Mouse (Mus musculus) liver (tissue): ENCODE measurements around the gene Clint1.
A peak's percentile ranks its signal among the peaks of the same experiment; 100 is the strongest.

ENCODE experiments used
- DNase-seq: peaks from one replicate; pipeline ENCODE4 v3.0.0-alpha.2; 2020; ENCODE audit warnings: mixed read lengths

Clint1 gene

DNA sequence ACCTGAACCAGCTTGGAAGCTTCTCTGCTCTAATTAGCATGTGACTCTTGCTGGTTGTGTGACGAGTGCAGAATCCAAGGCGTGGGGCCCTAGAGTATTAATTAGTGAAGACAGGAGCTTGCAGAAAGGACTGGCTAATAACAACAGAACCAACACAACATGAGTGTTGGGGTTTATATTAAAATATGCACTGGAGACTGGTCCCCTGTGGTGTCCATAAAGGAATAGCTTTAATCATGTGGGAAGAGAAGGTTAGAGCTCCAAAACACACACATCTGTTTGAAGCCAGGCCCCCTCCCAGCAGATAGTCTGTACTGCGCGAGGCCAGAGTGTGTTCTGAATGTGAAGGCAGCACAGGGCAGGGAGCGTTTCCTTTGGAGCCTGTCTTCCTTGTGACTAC lies 34.7 kb downstream of the Clint1 start:
- no peak for DNase-seq

DNA sequence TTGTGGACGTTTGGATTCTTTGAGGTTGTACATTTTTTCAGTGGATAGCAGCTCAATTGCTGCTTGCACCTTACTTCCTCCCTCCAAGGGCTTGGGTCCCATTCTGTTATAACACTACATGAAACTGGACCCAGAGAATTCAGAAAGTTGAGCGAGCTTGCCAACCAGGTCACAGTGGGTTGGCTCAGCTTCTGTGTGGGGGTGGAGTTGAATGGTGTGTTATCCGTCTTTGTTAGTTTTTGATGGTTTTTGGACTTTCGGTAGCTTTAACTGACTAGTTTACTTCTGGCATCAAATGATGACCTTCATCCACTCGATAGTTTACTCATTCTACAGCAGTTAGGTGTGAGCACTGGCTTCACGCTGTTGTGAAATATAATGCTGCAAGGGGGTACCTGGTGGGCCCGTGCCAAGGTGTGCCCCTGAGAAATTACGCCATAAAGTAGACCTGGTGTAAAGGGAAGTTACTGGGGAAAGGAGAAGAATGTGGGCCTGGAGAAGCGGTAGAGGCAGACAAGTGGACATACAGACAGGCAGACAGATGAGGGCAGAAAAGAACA lies 36.7 kb downstream of the Clint1 start:
- no peak for DNase-seq

DNA sequence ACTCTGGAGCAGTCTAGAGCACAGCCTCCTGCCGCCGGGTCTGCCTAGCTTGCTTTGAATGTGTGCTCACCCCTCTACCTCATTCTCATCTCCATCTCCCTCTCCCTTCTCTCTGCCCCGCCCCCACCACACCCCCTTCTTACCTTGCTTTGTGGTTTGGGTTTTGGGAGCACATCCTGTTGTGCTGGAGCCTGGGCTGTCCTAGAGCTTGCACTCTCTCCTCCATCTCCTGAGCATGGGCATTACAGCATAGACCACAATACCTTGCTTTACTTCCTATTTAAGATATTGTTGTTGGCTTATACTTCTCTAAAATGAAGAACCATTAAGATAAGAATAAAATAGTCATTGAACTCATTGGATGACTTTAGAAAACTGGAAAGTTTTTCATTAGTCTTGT lies 38.1 kb downstream of the Clint1 start:
- no peak for DNase-seq

DNA sequence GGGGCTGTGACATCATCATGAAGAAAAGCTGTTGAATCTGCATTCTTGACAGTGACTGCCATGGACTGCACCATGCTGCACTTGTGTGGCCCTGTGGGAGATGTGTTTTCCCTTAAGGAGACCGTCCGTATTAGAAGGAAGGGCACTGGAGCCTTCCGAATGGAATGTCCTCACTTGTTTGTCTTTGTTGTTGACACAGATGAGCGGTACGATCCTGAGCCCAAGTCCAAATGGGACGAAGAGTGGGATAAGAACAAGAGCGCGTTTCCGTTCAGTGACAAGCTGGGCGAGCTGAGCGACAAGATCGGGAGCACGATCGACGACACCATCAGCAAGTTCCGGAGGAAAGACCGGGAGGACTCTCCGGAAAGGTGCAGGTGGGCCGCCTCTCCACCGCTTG lies 38.6 kb downstream of the Clint1 start:
- DNase-seq, result no peak

DNA sequence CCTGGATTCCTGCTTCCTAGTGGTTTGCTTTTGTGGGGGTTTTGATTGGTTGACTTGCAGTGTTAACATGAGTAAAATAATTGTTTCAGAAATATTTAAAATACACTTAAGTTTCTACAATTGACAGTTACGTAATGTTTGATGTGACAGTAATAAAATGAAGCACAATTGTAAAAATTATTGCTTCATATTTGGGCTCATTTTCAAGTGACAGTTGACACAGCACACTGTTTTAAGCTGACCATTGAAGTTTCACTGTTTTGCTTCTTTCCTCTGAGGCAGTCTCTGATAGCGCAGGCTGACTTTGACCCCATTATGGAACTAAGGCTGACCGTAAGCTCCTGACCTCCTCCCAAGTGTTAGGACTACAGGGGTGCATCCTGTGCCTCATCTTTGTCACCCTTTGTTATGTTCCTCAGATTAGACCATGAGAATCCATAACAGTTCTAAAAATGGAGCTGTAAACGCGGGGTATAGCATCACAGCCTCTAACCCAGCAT lies 41.1 kb downstream of the Clint1 start:
- no peak for DNase-seq

DNA sequence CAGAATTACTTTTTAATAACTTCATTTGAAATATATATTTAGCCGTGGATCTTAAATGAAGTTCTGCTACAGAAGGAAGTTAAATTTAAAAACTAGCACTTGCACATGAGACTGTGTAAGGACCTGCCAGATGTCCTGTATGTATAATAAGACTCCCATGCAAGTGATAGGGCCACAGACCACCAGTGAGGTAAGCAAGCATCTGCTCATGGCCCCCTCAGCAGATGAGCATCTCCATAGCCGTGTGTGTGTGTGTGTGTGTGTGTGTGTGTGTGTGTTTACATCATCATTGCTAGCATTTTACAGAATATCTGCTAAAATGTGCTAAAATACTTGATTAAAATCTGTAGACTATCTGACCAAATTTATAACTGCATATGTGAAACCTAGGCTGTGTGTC lies 45.5 kb downstream of the Clint1 start:
- no peak for DNase-seq

DNA sequence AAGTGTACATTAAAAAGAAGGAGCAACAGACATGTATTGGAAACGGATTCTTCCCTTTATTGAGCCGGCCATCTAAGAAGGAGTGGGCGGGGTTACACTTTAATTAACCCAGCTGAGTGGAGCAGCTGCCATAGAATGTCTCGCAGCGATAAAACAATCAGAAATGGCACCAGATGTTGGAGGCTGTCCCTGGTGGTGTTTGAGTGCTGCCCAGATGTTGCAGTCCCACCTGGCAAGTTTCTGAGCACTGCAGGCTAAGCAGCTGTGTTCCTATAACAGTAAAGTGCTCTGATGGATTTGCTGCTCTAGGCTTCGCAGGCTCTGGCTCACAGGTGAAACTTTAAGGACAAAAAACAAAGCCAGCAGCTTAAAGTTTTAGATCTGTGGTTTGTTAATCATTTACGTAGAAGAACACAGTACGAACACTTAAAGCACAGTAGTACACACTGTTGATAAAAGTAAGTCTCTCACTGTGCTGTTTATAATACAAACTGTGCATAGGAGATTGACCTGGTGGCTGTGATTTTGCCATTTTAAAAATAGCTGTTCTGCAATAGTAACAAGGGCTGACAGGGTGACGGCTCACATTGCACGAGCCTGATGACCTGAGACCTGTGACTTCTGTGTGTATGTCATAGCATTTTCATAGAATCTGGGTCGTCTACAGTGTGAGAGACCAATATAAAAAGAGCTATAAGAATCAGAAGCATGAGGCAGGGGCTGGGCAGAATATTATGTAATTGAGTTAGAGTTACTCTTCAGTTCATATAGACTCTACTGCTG lies 48.6 kb downstream of the Clint1 start:
- no peak for DNase-seq

DNA sequence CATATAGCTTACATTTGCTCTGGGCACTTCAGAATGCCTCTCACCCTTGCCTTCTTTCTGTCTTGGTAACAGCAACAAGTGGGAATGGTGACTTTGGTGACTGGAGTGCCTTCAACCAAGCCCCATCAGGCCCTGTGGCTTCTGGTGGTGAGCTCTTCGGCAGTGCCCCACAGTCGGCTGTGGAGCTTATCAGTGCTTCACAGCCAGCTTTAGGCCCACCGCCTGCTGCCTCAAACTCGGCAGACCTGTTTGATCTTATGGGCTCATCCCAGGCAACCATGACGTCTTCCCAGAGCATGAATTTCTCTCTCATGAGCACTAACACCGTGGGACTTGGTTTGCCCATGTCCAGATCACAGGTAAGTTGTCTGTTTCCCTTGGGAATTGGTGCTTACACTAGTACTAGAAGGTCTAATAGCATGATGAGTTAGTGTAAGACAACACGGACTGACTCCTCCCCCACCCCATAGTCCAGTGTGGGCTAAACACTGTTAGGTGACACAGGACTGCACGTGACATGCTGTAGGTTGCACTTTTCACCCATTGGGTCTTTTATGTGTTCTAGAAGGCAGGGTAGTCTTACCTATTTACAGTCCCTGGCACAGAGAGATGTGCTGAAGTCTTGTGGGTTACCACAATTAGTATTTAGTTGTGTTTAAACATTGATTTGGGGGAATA lies 54.4 kb downstream of the Clint1 start:
- DNase-seq, result peak; percentile 79

DNA sequence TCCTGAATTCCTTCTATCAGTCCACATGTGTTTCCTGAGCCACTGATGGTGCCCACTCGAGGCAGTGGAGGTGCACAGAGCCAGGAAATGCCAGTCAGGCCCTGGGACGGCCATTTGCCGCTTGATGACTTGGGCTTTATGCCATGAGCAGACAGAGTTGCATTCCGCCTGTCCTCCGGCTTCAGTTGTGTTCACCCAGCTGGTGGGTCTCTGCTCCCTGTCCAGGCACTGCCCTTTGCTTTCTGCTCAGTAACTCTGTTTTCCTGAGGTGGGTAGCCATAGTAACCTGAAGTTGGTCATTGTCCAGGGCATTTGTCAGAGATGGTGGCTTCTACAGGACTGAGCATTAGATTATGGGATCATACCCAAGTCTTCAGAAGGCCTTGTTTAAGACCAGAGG lies 55.5 kb downstream of the Clint1 start:
- DNase-seq, result no peak

DNA sequence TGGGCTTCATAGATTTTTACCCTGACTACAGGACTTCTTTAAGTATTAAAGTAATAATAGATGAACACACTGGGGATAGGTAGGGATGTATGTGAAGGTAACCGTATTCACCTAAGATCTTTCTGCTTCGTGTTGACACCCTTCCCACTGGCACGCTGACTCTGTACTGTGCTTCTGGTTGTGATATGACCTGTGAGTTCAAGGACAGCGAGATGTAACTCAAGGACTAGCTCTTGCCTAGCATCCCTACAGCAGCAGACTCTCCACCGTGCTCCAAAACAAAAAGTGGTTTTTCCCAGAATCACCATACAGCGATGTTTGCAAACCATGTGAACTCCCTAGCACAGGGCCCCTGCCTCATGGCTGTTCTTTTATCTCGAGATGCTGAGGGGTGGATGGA lies 56.2 kb downstream of the Clint1 start:
- no peak for DNase-seq

DNA sequence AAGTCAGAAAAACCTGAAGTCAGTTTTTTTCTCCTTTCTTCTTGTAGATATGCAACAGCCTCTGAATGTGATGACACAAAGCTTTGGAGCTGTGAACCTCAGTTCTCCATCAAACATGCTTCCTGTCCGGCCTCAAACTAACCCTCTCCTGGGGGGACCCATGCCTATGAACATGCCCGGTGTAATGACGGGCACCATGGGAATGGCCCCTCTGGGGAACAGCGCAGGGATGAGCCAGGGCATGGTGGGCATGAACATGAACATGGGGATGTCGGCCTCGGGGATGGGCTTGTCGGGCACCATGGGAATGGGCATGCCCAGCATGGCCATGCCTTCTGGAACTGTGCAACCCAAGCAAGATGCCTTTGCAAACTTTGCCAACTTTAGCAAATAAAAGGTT lies 57.0 kb downstream of the Clint1 start:
- no peak for DNase-seq

DNA sequence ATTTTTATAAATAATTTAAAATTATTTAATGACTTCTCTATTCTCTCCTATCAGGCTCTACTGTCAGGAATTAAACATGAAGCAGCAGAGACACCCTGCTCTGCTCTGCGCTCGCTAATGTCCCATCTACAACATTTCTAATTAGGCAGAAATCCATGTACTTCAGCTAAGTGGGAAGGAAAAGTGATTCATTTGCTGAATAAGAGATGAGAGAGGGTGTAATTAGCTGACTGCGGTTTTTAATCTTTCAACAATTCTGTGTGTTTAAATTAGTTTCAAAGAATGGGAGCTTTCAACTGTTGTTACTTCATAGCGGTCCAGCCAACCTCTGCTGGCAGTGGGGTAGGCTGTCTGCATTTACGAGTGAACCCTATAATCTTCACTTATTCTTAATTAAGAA lies 58.9 kb downstream of the Clint1 start:
- DNase-seq, result no peak

DNA sequence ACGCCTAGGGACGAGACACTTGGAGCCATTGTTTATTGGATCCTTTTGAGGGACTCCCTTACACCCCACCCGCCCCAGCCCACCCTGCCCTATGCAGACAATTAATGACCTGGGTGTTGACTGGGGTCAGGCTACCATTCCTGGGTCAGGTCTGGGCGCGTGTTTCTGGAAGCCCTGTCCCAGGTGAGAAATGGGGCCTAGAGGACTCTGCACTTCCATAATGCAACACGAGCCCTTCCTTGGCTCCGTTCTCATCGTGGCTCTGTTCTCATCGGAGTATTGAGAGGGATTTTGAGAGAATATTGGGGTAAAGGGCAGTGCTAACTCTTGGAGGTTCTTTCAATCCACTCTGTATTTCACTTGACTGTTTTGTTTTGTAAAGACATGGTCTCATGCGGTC lies 64.3 kb downstream of the Clint1 start:
- no peak for DNase-seq

DNA sequence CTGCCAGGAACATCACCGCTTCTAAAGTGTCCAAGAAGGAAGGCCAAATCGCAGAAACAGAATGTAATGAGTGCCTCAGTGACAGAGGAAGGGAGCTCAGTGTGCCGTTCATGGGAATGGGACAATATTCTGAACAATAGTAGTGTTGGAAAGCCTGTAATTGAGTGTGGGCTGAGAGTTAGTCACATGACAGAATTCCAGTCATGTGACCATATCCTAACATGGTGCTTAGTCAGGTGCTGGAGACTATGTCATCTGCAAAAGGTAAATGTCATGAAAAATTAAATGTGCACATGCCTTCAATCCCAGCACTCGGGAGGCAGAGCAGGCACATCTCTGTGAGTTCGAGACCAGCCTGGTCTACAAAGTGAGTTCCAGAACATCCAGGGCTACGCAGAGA lies 66.2 kb downstream of the Clint1 start:
- DNase-seq, result no peak

DNA sequence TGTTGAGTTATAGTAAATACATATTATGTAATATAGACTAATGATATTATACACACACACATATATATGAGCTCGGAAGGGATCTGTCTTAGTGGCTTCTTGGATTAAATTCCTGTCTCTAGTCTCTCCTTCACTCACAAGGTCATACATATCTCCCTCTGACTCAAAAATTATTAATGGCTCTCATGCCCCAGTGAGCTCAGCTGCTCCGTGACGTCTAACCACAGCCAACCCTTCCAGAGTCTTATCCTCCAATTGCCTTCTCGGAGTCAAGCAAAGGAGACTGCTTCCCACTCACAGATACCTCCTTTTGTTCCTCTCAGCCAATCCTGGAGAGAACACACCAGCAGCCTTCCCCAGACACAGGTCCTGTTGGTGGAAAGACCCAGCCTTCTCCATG lies 67.0 kb downstream of the Clint1 start:
- no peak for DNase-seq

DNA sequence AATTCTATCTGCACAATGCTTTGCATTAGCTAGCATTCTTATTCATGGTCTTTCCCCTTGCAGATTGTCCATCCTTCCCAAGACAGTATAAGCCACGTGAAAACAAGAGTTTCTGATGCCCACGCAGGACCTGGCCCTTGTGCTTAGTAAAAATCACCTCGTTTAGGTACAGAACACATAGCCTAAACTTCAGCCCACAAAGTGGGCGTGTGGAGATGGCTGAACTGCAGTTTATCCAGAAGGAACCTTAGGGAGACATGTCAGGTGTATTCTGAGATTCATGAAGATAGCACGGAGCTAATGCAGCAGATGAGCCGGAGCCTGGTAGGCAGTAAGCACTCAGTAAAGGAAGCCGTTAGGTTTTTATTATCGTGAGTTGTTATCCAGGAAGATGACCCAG lies 69.2 kb downstream of the Clint1 start:
- DNase-seq, result no peak

DNA sequence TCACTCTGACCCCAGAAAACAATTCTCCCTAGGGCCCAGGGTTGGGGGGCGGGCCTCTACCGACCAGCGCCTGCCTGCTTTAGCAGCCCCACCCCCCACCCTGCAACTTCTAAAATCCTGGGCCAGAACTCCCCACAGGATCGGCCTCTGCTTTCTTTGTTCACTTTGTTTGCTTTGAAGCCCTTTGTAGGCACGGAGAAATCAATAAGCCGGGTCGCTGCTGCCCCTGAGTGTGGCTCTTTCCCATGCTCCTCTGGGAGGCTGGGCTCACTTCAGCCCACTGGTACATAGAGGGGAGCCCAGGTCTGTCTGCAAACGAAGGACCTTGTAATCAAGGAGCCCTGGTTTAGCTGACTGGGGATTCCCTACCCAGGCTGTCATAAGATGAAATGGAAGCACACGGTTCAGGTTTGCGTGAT lies 69.6 kb downstream of the Clint1 start:
- peak; percentile 14 for DNase-seq

DNA sequence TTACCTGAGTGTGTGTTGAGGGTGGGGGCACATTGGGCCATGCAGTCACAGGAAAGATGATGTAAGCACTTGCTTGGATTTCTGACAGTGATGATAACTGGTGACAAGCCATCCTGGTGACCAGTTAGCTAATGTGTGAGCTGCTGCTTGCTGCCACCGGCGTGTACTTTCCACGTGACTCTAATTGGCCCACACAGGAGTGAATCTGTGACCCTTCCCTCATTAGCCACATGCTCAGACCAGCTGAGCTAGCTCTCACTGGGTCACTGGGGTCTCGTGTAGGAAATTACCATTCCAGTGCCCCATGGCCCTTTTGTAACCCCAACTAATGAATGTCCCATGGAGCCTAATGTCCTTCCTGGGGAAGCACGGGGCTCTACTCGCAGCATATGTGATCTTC lies 73.6 kb downstream of the Clint1 start:
- DNase-seq, result no peak

DNA sequence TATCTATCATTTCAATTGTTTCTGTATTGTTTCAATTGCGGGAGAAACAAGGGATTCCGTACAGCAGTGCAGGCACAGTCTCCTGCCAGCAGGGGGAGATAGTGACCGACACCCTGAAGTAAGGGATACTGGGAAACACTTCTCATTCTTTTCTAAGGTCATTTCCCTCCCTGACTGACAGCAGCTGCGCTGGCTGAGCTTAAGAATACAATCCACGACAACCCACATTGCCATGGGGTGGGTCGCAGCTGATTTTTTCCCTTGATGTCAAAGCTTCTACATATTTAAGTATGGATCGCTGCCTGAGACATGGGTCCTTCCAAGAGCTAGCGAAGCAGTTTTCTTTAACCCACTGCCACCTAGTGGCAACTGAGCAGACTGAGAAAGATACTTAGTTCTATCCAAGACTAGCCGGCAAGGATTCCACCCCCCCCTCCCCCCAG lies 74.8 kb downstream of the Clint1 start:
- DNase-seq, result peak; percentile 79

DNA sequence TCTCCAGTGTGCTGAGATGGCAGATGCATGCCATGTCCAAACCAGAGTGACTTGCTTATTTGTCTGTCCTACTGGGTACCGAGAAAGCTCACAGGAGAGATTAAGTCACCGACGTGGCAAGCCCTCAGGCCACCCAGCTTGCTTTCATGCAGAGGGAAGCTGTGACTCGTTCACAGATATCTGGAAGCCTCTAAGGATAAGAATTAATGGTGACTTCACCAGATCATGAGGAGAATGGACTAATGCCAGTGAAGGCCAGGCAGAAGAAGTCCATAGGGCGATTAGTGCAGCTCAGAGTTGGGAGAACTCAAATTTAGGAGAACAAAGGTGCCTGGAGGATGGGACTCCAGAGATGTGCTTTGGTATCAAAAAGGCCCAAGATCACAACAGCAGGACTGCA lies 75.6 kb downstream of the Clint1 start:
- DNase-seq, result no peak

DNA sequence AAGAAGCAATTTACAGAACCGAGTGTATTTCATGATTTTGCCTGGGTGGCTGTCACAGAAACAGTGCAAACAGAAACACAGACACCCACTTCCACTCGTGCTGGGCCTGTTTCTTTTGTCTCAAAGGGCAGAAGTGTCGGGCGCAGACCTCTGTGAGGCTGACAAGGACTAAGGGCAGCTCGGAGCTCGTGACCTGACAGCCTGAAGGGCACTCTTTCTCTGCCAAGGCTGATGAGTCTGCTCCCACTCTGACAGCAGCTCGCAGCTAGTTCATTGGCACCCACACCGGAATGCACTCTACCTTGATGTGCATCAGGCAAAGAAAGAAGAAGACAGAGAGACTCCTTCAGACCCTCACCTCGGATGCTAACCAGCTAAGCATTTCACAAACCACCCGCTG lies 77.7 kb downstream of the Clint1 start:
- no peak for DNase-seq

DNA sequence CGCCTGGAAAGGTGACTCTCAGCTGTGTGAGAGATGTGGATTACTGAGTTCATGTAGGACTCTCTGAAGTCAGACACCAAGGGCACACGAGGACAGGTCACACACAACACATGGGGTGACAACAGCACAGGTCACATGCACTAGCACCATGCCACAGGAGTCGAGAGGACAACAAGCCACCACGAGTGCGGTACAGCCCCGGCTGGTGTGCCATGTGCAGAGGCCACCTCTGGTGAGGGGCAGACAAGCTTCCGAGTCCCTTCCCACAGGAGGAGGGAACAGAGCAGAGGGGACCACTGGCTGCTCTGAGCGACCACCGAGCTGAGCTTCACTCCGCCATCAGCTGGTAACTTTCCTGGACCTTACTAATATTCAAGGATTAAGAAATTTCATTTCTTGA lies 80.9 kb downstream of the Clint1 start:
- no peak for DNase-seq

DNA sequence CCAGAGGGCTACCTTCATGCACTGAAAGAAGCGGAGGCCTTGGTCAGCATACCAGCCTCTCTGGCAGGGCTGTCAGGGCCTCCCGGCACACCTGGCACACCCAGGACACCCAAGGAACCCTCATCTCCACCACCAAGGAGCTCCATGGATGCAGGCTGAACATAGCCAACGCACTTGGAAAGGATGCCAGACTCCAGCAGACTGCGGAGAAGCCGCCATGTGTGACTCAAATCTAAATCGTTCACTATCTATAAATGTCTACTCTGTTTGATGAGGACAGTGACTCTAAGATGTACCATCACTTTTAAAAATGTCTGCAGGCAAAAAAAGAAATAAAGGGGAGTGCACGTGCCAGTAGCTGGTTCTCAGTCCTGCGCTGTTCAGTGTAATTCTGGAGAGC lies 85.6 kb downstream of the Clint1 start:
- no peak for DNase-seq

DNA sequence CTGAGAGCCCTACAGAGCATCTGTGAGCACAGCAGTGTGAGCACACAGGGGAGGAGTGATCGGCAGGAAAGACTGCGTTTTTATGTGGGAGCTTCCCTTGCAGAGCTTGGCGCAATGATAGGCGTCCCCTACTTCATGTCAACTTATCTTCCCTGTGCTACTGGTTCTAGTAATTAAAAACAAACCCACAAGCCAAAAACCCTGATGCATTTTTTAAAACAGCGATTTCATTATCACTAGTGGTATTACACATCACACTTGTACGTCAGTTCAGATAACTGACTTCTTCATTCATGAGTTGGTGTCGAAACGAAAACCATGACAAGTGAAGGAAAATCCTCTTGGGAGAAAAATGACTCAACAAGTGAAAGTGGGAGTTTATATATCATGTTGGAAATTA lies 87.1 kb downstream of the Clint1 start:
- no peak for DNase-seq
